Mouse (Mus musculus): ENCODE measurements around the gene Ffar4. TPM values are rescaled to one million over a fixed set of nuclear protein-coding genes. Genes with fewer than 3 reads are reported as not detected.

Ffar4 gene
- polyA plus RNA-seq, 1 experiment, result 0.10 TPM

DNA sequence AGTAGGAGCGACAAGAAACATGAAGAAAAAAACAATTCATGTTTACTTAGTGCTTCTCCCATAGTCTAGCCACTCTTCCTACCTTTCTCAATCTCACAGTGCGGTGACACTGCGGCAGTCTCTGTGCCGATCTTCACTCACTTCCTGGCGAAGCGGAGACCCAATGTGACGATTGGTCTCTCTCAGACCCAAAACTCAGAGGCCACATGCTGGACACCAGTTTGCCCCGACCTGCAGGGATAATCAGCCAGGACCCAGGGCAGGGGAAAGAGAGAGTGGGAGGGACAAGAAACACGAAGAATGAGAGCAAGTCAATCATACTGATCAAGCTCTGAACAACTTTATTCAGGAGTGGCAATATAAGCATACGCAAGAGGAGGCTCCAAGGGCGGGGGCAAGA, 21.8 kb upstream of the Ffar4 start:
- DNase-seq (ENCODE audit: low read depth), result no peak
- TF ChIP-seq CTCF (IDR thresholded peaks at IDR 0.05; ENCODE audit: borderline replicate concordance, extremely low read depth, insufficient read depth, insufficient read length), result no peak
- TF ChIP-seq POLR2A (IDR thresholded peaks at IDR 0.05; ENCODE audit: borderline replicate concordance, extremely low read depth, insufficient read depth, insufficient read length, poor library complexity, severe bottlenecking), result no peak

DNA sequence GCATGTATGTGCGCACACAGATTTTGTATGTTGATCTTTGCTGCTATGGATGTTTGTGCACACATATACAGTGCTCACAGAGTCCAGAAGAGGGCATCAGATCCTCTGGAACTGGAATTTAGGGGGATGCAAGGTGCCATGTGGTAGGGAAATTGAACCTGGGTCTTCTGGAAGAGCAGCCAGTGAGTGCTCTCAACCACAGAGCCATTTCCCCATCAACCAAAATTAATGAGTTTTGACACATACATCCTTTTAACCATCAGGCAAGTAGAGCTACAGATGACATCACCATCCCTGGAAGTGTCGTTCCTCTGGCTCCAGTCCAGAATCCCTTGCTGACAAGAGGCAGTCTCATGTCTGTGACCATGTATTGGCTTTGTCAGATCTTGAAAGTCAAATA, 20.6 kb upstream of the Ffar4 start:
- no peak for TF ChIP-seq POLR2A (IDR thresholded peaks at IDR 0.05; ENCODE audit: borderline replicate concordance, extremely low read depth, insufficient read depth, insufficient read length, poor library complexity, severe bottlenecking)
- TF ChIP-seq CTCF (IDR thresholded peaks at IDR 0.05; ENCODE audit: borderline replicate concordance, extremely low read depth, insufficient read depth, insufficient read length), result peak; percentile 34; the same call in 1 of the 2 replicates
- DNase-seq (ENCODE audit: low read depth), result peak; percentile 68

GRCm38 (mm10) chr19:38077851-38078540, 18.9 kb upstream of the Ffar4 start:
- DNase-seq (ENCODE audit: low read depth), result no peak

DNA sequence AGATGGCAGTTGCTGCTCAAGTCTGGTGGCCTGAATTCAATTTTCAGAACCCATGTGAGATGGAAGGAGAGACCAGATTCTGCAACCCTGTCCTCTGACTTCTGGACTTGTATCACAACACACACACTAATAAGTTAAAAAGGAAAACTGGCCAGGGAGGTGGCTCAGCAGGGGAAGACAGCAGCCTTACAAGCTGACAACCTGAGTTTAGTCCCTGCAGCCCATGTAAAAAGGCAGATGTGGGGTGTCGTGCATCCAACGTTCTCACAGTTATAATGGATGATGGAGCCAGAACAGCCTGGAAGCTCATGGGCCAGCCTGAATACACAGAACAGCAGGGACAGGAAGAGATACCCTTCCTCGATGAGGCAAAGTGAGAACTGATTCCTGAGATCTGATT, 15.5 kb upstream of the Ffar4 start:
- TF ChIP-seq CTCF (IDR thresholded peaks at IDR 0.05; ENCODE audit: borderline replicate concordance, extremely low read depth, insufficient read depth, insufficient read length) (no peak), POLR2A (IDR thresholded peaks at IDR 0.05; ENCODE audit: borderline replicate concordance, extremely low read depth, insufficient read depth, insufficient read length, poor library complexity, severe bottlenecking) (no peak)
- DNase-seq (ENCODE audit: low read depth), result no peak

More at GRCm38 (mm10) chr19:38077851-38078540, 18.9 kb upstream of the Ffar4 start:
- TF ChIP-seq CTCF (IDR thresholded peaks at IDR 0.05; ENCODE audit: borderline replicate concordance, extremely low read depth, insufficient read depth, insufficient read length), result no peak
- TF ChIP-seq POLR2A (IDR thresholded peaks at IDR 0.05; ENCODE audit: borderline replicate concordance, extremely low read depth, insufficient read depth, insufficient read length, poor library complexity, severe bottlenecking), result no peak

- TF ChIP-seq CTCF (IDR thresholded peaks at IDR 0.05; ENCODE audit: borderline replicate concordance, extremely low read depth, insufficient read depth, insufficient read length) (no peak), POLR2A (IDR thresholded peaks at IDR 0.05; ENCODE audit: borderline replicate concordance, extremely low read depth, insufficient read depth, insufficient read length, poor library complexity, severe bottlenecking) (no peak)
- DNase-seq (ENCODE audit: low read depth), result no peak
These were observed 13.8 kb upstream of the Ffar4 start for GRCm38 (mm10) chr19:38082931-38083525.

DNA sequence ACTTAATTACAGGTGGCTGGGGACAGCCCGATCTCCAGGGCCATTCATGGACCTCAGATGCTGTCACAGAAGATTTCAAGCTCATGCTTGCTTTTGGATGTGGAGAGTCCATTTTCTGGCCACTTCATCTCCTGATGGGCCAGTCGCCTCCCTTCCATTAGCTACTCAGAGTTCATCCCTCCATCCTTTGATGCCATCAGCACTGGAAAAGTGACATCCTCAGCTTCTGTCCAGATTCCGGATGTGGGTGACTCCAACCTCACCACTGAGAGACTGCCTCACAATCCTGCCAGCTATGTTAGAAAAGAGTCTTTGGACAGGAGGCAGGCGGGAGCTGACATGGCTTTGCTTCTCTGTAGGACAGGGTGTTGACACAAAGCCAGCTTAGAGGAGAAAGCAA, 11.0 kb upstream of the Ffar4 start:
- no peak for DNase-seq (ENCODE audit: low read depth)
- TF ChIP-seq CTCF (IDR thresholded peaks at IDR 0.05; ENCODE audit: borderline replicate concordance, extremely low read depth, insufficient read depth, insufficient read length) (no peak), POLR2A (IDR thresholded peaks at IDR 0.05; ENCODE audit: borderline replicate concordance, extremely low read depth, insufficient read depth, insufficient read length, poor library complexity, severe bottlenecking) (no peak)

DNA sequence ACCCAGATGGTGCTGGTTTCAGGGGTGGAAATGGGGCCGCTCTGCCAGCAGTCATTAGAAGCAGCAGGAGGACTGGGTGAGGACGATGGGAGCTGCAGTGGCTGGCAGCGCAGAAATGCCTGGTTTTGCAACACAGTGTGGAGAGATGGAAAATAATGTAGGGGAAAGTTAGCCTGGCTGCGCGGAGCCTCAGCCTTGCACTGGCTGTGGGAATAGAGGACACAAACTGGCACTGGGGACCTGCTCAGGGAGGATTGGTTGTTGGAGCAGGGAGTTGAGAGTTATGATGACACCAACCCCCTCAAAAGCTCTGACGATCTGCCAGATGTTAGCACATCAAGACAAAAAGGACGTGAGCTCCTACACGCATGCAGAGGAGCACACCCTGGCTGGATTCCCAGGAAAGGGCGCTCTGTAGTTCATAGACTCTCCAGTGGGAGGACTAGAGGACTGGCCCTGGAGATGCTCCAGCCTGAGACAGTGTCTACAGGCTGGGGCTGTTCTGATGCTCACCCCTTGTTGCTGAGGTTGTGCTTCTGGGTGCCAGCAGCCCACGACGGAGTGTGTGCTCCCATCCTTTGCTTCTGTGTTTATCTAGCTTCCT, 9.8 kb upstream of the Ffar4 start:
- peak; percentile 53 for DNase-seq (ENCODE audit: low read depth)
- peak; percentile 53; the same call in 1 of the 2 replicates for TF ChIP-seq CTCF (IDR thresholded peaks at IDR 0.05; ENCODE audit: borderline replicate concordance, extremely low read depth, insufficient read depth, insufficient read length)
- TF ChIP-seq POLR2A (IDR thresholded peaks at IDR 0.05; ENCODE audit: borderline replicate concordance, extremely low read depth, insufficient read depth, insufficient read length, poor library complexity, severe bottlenecking), result no peak

- no peak for DNase-seq (ENCODE audit: low read depth)
These were observed 7.5 kb upstream of the Ffar4 start for GRCm38 (mm10) chr19:38089358-38089757.

DNA sequence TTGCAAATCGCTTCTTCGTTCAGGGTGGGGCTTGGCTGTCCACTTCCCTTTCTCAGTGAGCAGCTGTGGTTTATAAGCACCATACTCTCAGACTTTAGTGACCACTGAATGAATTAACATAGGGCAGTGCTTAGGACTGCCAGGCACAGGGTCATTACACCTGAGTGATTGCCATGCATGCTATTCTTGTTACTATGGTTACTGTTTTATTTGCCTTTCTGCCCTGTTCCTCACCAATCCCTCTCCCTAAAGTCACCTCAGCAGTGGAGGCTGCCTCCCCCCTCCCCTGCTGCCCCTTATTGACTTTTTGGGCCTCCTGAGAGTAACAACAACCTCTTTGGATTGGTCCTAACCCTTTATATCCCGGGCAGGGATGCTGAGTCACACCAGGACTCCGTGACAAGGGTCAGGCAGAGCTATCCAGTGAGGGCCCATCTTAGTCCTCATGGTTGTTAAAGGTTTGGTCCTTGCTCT, 5.3 kb upstream of the Ffar4 start:
- DNase-seq (ENCODE audit: low read depth), result no peak
- no peak for TF ChIP-seq CTCF (IDR thresholded peaks at IDR 0.05; ENCODE audit: borderline replicate concordance, extremely low read depth, insufficient read depth, insufficient read length)
- no peak for TF ChIP-seq POLR2A (IDR thresholded peaks at IDR 0.05; ENCODE audit: borderline replicate concordance, extremely low read depth, insufficient read depth, insufficient read length, poor library complexity, severe bottlenecking)

More at GRCm38 (mm10) chr19:38089358-38089757, 7.5 kb upstream of the Ffar4 start:
- no peak for TF ChIP-seq POLR2A (IDR thresholded peaks at IDR 0.05; ENCODE audit: borderline replicate concordance, extremely low read depth, insufficient read depth, insufficient read length, poor library complexity, severe bottlenecking)
- TF ChIP-seq CTCF (IDR thresholded peaks at IDR 0.05; ENCODE audit: borderline replicate concordance, extremely low read depth, insufficient read depth, insufficient read length), result no peak

DNA sequence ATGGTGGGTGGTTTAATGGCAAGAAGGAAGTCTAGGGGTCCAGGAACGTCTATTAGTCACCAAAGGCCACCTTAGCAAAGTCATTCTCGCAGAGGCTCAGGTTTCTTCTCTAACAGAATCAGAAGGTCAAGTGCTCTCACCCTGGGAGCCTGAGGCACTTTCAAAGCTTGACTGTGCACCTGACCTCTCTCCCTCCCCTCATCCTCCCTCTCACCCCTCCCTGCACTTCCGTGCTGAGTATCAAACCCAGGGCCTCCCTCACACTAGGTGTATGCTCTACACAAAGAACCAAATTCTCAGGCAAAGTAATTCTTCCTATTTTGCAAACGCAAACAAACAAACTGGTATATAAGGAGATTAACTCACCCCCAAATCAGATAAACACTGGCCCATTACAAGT, 640 bp upstream of the Ffar4 start:
- TF ChIP-seq POLR2A (IDR thresholded peaks at IDR 0.05; ENCODE audit: borderline replicate concordance, extremely low read depth, insufficient read depth, insufficient read length, poor library complexity, severe bottlenecking) (no peak), CTCF (IDR thresholded peaks at IDR 0.05; ENCODE audit: borderline replicate concordance, extremely low read depth, insufficient read depth, insufficient read length) (no peak)
- no peak for DNase-seq (ENCODE audit: low read depth)

GRCm38 (mm10) chr19:38107871-38108270, 11.0 kb downstream of the Ffar4 start:
- TF ChIP-seq POLR2A (IDR thresholded peaks at IDR 0.05; ENCODE audit: borderline replicate concordance, extremely low read depth, insufficient read depth, insufficient read length, poor library complexity, severe bottlenecking) (no peak), CTCF (IDR thresholded peaks at IDR 0.05; ENCODE audit: borderline replicate concordance, extremely low read depth, insufficient read depth, insufficient read length) (no peak)
- no peak for DNase-seq (ENCODE audit: low read depth)

Data from brain, embryonic 14.5 days (tissue).